Mouse (Mus musculus): ENCODE measurements around the gene Spsb4. TPM values are rescaled to one million over a fixed set of nuclear protein-coding genes. Genes with fewer than 3 reads are reported as not detected.

Spsb4 gene
- polyA plus RNA-seq, 1 experiment from 2014 or later: 26.6 TPM

DNA sequence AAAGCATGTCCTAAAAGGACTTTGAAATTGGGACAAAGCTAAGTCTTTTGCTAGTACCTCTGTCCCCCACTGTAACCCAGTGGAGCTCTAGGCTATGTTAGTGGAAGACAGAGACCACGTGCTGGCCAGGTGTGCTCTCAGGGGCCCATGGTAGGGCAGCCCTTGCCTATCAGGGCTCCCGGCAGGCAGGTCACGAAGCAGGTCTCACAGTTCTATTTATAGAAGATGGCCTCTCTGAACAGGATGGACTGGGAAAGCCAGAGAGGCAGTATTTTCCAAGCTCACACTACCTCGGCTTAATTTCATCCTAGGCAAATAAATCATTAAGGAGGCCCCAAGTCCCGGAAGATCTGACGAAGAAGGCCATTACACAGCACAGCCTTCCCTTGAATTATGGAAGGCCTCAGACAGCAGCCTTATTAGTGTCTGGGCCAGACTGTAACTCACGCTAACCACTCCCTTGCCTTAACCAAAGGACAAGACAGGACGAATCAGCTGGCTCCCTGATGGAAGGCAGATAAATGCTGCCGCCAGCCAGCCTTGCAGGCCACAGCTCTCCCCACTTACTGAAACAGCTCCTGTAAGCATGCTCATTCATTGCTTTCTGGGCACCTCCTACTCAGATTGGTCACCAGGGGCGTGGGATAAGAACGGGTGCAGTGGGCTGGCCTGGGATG, 31.7 kb downstream of the Spsb4 start:
- Histone ChIP-seq H3K9ac (no peak overlapping the region), H3K4me3 (replicated peaks; ENCODE audit: low read length) (no peak overlapping the region), H3K9me3 (ENCODE audit: control insufficient read depth, low read length) (no peaks in the 10 kb centered on the region), H3K36me3 (replicated peaks; ENCODE audit: control insufficient read depth, insufficient read depth) (no peaks in the 10 kb centered on the region), H3K27ac (0 out of 2 replicates have a peak overlapping the region, but pooled peaks have one; percentile 47), H3K27me3 (ENCODE audit: control insufficient read depth, insufficient read depth, low read length) (no peaks in the 10 kb centered on the region), H3K4me2 (replicated peaks) (no peak overlapping the region), H3K4me1 (replicated peaks; ENCODE audit: control insufficient read depth, insufficient read depth, low read length) (peaks cover 49% of the 10 kb centered on the region)
- ATAC-seq (ENCODE audit: low FRiP score) (0 out of 2 replicates have a peak, but pooled peaks have one; percentile 32), DNase-seq (ENCODE audit: low spot score) (no peak)
- 36% methylated on average over 11 of the region's 11 CpGs for WGBS

DNA sequence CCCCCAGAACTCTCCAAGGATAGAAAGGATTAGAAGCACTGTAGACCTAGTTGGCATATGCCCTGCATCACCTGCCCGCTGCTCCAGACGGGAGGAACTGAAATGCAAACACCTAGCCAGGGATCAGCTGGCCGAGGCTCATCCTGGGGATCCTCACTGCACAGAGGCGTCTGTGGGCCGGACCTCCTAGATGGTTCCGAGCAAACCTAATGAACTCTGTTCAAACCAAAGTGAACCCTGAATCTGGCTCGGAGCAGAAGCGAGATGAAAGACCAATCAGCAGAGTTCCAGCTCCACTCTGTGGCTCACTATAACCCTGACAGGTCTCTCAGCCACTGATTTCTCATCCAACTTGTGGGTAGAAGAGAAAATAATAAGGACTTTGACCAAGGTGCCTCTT, 34.6 kb downstream of the Spsb4 start:
- no peak overlapping the region for H3K4me3 ChIP-seq (replicated peaks; ENCODE audit: low read length)

DNA sequence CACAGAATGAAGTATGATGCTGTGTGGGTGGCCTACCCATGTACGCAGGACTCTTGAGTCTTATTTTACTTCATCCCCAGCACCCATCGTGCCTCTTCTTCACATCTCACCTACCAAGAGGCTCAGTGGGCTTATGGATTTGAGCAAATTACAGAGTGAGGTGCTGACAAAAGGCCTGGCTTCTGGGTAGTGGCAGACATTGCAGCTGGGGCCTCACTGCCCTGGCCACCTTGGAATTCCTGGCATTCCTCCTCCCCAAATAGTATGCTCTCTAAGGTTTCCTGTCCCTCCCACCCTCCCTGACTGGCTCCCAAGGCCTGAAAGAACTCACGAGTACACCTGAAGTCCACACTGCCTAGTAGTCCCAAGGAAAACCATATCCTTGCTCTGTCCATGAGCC, 35.7 kb downstream of the Spsb4 start:
- Histone ChIP-seq H3K4me3 (replicated peaks; ENCODE audit: low read length) (no peak overlapping the region), H3K9ac (no peak overlapping the region), H3K27ac (no peak overlapping the region), H3K9me3 (ENCODE audit: control insufficient read depth, low read length) (no peaks in the 10 kb centered on the region), H3K27me3 (ENCODE audit: control insufficient read depth, insufficient read depth, low read length) (no peaks in the 10 kb centered on the region), H3K4me2 (replicated peaks) (no peak overlapping the region), H3K36me3 (replicated peaks; ENCODE audit: control insufficient read depth, insufficient read depth) (no peaks in the 10 kb centered on the region), H3K4me1 (replicated peaks; ENCODE audit: control insufficient read depth, insufficient read depth, low read length) (peaks cover 56% of the 10 kb centered on the region)
- 47% methylated on average over 3 of the region's 3 CpGs for WGBS
- ATAC-seq (ENCODE audit: low FRiP score) (no peak), DNase-seq (ENCODE audit: low spot score) (no peak)

More for the DNA sequence above, 34.6 kb downstream of the Spsb4 start:
- no peak overlapping the region for H3K27ac ChIP-seq
- H3K9ac ChIP-seq: no peak overlapping the region
- DNase-seq (ENCODE audit: low spot score) (no peak), ATAC-seq (ENCODE audit: low FRiP score) (no peak)
- no peaks in the 10 kb centered on the region for H3K27me3 ChIP-seq (ENCODE audit: control insufficient read depth, insufficient read depth, low read length)
- no peaks in the 10 kb centered on the region for H3K36me3 ChIP-seq (replicated peaks; ENCODE audit: control insufficient read depth, insufficient read depth)
- H3K4me2 ChIP-seq (replicated peaks): no peak overlapping the region
- 90% methylated on average over 8 of the region's 8 CpGs for WGBS
- peaks cover 50% of the 10 kb centered on the region for H3K4me1 ChIP-seq (replicated peaks; ENCODE audit: control insufficient read depth, insufficient read depth, low read length)
- H3K9me3 ChIP-seq (ENCODE audit: control insufficient read depth, low read length): no peaks in the 10 kb centered on the region

DNA sequence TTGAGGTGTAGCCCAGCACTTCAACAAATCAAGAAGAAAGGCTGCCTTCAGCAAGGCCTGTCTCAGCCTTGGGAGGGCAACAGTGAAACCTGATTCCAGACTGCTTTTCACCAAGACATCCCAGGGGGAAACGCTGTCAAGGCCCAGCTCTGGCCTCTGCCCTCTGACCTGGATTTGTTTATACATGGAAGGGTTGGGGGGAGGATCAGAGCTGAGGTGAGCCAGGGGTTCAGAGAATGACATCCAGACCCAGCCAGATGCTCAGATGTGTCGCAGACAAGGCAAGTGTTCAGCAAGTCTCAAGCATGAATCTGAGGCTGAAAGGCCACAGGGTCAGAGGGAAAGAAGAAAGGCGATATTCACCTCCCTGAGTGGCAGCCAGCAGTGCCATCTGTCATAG, 36.3 kb downstream of the Spsb4 start:
- H3K4me2 ChIP-seq (replicated peaks): no peak overlapping the region
- no peaks in the 10 kb centered on the region for H3K36me3 ChIP-seq (replicated peaks; ENCODE audit: control insufficient read depth, insufficient read depth)
- H3K9ac ChIP-seq: no peak overlapping the region
- H3K4me1 ChIP-seq (replicated peaks; ENCODE audit: control insufficient read depth, insufficient read depth, low read length): peaks cover 56% of the 10 kb centered on the region
- ATAC-seq (ENCODE audit: low FRiP score) (no peak), DNase-seq (ENCODE audit: low spot score) (no peak)
- H3K27ac ChIP-seq: no peak overlapping the region
- WGBS: 11% methylated on average over 3 of the region's 3 CpGs
- no peak overlapping the region for H3K4me3 ChIP-seq (replicated peaks; ENCODE audit: low read length)
- H3K9me3 ChIP-seq (ENCODE audit: control insufficient read depth, low read length): no peaks in the 10 kb centered on the region
- no peaks in the 10 kb centered on the region for H3K27me3 ChIP-seq (ENCODE audit: control insufficient read depth, insufficient read depth, low read length)

DNA sequence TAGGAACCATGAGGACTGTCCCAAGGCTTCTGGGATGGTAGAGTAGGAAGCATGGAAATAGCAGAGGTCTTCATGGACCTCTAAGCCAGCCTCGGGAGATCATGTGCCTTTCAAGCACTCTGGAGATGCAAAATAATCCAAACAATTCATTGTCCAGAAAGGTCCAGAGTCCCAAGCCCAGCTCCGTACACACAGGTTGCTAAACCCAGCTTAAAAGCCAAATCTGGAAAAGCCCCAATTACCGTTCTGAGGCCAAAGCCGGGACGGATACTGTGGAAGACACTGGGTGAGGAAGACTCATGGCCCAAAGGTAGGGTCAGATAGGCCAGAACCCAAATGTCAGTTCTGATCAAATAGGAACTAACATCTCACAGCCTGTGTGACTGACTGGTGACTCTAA, 36.8 kb downstream of the Spsb4 start:
- Histone ChIP-seq H3K4me3 (replicated peaks; ENCODE audit: low read length) (no peak overlapping the region), H3K36me3 (replicated peaks; ENCODE audit: control insufficient read depth, insufficient read depth) (no peaks in the 10 kb centered on the region), H3K9ac (no peak overlapping the region), H3K27ac (no peak overlapping the region), H3K27me3 (ENCODE audit: control insufficient read depth, insufficient read depth, low read length) (no peaks in the 10 kb centered on the region), H3K4me1 (replicated peaks; ENCODE audit: control insufficient read depth, insufficient read depth, low read length) (peaks cover 54% of the 10 kb centered on the region), H3K9me3 (ENCODE audit: control insufficient read depth, low read length) (no peaks in the 10 kb centered on the region), H3K4me2 (replicated peaks) (no peak overlapping the region)
- WGBS: 70% methylated on average over 5 of the region's 5 CpGs
- DNase-seq (ENCODE audit: low spot score) (no peak), ATAC-seq (ENCODE audit: low FRiP score) (no peak)

DNA sequence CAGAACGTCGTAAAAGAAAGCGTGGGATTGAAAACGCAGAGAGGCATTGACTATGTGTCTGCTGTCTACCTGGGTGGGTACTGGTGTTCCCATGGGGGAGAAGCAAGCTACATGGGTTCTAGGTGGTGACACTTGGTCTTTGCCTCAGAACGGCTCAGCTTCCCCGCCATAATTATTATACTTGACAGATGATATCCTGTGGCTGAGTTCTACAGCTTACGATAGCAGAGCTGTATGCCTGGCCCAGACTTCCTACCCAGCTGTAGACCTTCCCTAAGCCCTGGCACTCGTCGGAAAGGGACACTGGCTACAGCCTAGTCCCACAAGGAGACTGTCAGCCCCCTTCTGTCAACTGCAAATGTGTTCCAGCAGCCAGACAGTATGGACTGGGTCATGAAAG, 37.5 kb downstream of the Spsb4 start:
- WGBS: 8% methylated on average over 9 of the region's 9 CpGs
- no peak for DNase-seq (ENCODE audit: low spot score)
- no peaks in the 10 kb centered on the region for H3K27me3 ChIP-seq (ENCODE audit: control insufficient read depth, insufficient read depth, low read length)
- H3K9me3 ChIP-seq (ENCODE audit: control insufficient read depth, low read length): no peaks in the 10 kb centered on the region
- H3K9ac ChIP-seq: no peak overlapping the region
- 0 out of 2 replicates have a peak, but pooled peaks have one; percentile 1 for ATAC-seq (ENCODE audit: low FRiP score)
- H3K4me3 ChIP-seq (replicated peaks; ENCODE audit: low read length): no peak overlapping the region
- no peak overlapping the region for H3K4me2 ChIP-seq (replicated peaks)
- H3K4me1 ChIP-seq (replicated peaks; ENCODE audit: control insufficient read depth, insufficient read depth, low read length): peaks cover 49% of the 10 kb centered on the region
- 0 out of 2 replicates have a peak overlapping the region, but pooled peaks have one; percentile 35 for H3K27ac ChIP-seq
- no peaks in the 10 kb centered on the region for H3K36me3 ChIP-seq (replicated peaks; ENCODE audit: control insufficient read depth, insufficient read depth)

DNA sequence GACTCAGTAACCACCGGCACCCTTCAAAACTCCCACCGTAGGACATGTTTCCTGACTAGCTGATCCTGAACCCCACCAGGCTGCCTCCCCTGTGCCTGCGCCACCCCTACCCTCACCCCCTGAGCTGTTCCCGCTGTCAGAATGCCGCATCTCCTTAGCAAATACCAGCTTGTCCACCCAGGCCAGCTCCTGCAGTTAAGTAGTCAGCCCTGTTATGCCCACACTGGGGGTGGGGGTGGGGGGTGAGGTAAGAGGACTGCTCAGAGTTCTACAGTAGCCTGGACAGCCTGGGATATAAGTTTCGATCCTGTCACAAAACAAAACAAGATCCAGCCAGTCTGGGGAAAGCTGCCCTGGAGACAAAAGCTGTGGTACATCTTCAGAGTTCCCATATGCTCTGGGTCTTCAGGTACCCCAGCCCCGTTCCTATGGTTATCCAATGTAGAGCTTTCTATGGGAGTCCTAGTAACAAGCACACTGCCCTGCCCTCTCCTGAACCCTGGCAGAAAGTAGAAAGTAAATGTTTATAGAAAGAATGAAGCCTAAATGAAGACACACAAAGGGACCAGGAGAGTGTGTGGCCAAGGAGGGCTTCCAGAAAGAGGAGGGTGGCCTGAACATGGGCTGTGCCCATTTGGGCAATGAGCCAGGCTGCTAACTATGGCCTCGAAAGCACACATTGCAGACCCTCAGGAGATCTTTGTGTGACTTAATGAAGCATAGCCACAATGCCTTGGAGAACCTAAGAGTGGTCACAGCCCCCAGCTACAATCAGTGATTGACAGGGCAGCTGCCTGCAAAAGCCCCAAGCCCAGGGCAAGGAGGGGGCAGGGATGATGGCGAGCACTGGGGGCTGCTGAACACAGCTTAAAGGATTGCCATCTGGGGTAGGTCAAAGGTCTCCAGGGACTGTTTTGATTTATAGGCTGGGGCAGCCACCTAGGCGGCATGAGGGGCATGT, 38.3 kb downstream of the Spsb4 start:
- DNase-seq (ENCODE audit: low spot score): peak; percentile 68
- H3K9me3 ChIP-seq (ENCODE audit: control insufficient read depth, low read length): no peaks in the 10 kb centered on the region
- ATAC-seq (ENCODE audit: low FRiP score): peak; percentile 82
- no peaks in the 10 kb centered on the region for H3K27me3 ChIP-seq (ENCODE audit: control insufficient read depth, insufficient read depth, low read length)
- no peaks in the 10 kb centered on the region for H3K36me3 ChIP-seq (replicated peaks; ENCODE audit: control insufficient read depth, insufficient read depth)
- H3K4me3 ChIP-seq (replicated peaks; ENCODE audit: low read length): no peak overlapping the region
- H3K9ac ChIP-seq: 0 out of 2 replicates have a peak overlapping the region, but pooled peaks have one; percentile 14
- H3K4me1 ChIP-seq (replicated peaks; ENCODE audit: control insufficient read depth, insufficient read depth, low read length): peaks cover 49% of the 10 kb centered on the region
- peak overlapping the region; percentile 47 for H3K27ac ChIP-seq
- WGBS: 16% methylated on average over 10 of the region's 10 CpGs
- no peak overlapping the region for H3K4me2 ChIP-seq (replicated peaks)

DNA sequence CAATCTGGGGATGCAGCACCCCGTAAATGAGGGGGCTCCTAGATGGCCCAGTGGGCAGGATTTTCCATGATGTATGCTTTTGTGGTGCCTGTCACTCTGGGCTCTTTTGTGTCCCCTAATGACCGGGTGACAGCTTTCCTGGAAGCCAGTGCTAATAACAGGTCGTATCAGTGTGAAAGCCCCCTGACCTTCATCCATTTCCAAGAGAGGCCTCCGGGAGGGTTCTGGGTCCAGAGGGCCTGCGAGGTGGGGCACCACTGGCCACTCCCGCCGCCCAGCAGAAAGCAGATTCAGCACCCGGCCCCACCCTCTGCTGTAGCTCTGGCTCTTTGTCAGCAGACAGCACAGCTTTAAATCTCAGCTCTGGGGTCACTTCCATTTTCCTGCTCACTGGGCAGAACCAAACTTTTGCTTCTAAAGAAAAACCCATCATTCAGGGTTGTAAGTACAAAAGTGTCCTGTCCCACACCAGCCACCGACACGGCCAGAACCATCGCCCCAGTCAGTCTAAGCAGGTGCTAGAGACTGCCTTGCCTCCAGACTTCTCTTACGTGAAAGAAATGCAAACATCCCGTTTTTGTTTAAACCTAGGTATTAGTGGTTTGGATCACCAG, 39.1 kb downstream of the Spsb4 start:
- H3K27ac ChIP-seq: peak overlapping the region; percentile 47; the same call in 1 of the 2 replicates
- ATAC-seq (ENCODE audit: low FRiP score): no peak
- no peaks in the 10 kb centered on the region for H3K9me3 ChIP-seq (ENCODE audit: control insufficient read depth, low read length)
- no peak overlapping the region for H3K4me2 ChIP-seq (replicated peaks)
- H3K4me1 ChIP-seq (replicated peaks; ENCODE audit: control insufficient read depth, insufficient read depth, low read length): peaks cover 49% of the 10 kb centered on the region
- no peak for DNase-seq (ENCODE audit: low spot score)
- no peaks in the 10 kb centered on the region for H3K27me3 ChIP-seq (ENCODE audit: control insufficient read depth, insufficient read depth, low read length)
- H3K9ac ChIP-seq: 0 out of 2 replicates have a peak overlapping the region, but pooled peaks have one; percentile 14
- WGBS: 18% methylated on average over 13 of the region's 13 CpGs
- H3K36me3 ChIP-seq (replicated peaks; ENCODE audit: control insufficient read depth, insufficient read depth): no peaks in the 10 kb centered on the region
- no peak overlapping the region for H3K4me3 ChIP-seq (replicated peaks; ENCODE audit: low read length)
